Mouse (Mus musculus): ENCODE measurements around the gene Cdc37l1. TPM values are rescaled to one million over a fixed set of nuclear protein-coding genes. Genes with fewer than 3 reads are reported as not detected.

The Cdc37l1 gene
- polyA plus RNA-seq, 1 experiment from 2014 or later, result 42.9 TPM

DNA sequence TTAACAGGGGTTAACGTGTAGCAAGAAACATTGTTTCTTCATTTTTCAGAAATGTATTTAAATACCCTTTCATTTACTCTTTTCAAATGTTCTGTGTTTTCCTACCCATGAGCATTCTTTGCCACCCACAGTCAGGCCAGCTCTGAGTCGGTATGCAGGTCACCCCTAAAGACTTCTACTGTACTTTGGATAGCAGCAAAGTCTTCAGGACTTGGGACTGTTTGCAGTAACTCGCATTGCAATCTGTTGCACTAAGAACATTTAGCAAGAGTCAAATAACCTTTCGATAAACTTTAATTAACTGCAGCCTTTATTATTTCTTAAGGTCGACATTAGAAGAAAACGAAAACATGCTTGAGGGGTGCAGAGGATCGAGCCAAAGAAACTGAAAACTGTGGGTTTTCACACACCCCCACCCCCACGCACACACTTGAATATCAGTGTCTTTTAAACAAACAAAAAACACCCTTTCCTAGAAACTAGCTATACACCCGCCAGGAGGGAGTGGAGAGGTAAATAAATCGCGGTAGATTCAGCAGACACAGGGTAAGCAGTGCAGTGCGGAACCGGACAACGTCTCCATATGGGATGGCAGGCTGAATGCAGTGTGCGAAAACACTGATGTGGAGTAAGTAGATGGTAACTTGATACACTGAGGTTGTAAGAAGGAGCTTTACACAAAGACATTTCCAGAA, 56.0 kb downstream of the Cdc37l1 start:
- no peaks in the 10 kb centered on the region for H3K27me3 ChIP-seq (replicated peaks; ENCODE audit: control insufficient read depth, insufficient read depth, low read length)
- H3K9ac ChIP-seq (ENCODE audit: low read length), result no peak overlapping the region
- peaks cover 18% of the 10 kb centered on the region for H3K4me1 ChIP-seq (replicated peaks; ENCODE audit: control insufficient read depth, insufficient read depth, low read length)
- no peak overlapping the region for H3K27ac ChIP-seq (ENCODE audit: low read depth)
- WGBS, result 34% methylated on average over 15 of the region's 15 CpGs
- H3K4me2 ChIP-seq (ENCODE audit: low read length), result peak overlapping the region; percentile 70
- no peak for DNase-seq (ENCODE audit: low spot score)
- H3K36me3 ChIP-seq (ENCODE audit: control insufficient read depth, insufficient read depth, low read length), result no peaks in the 10 kb centered on the region
- H3K4me3 ChIP-seq (ENCODE audit: low read depth, low read length), result peak overlapping the region; percentile 96
- no peak for ATAC-seq (replicated peaks; ENCODE audit: low FRiP score, low TSS enrichment, low read depth)
- no peaks in the 10 kb centered on the region for H3K9me3 ChIP-seq (ENCODE audit: control insufficient read depth, low read length)

GRCm38 (mm10) chr19:29046961-29047333, 56.8 kb downstream of the Cdc37l1 start:
- Histone ChIP-seq H3K4me3 (ENCODE audit: low read depth, low read length) (peak overlapping the region; percentile 96), H3K4me1 (replicated peaks; ENCODE audit: control insufficient read depth, insufficient read depth, low read length) (peaks cover 18% of the 10 kb centered on the region), H3K27me3 (replicated peaks; ENCODE audit: control insufficient read depth, insufficient read depth, low read length) (no peaks in the 10 kb centered on the region), H3K27ac (ENCODE audit: low read depth) (no peak overlapping the region), H3K4me2 (ENCODE audit: low read length) (peak overlapping the region; percentile 70), H3K36me3 (ENCODE audit: control insufficient read depth, insufficient read depth, low read length) (no peaks in the 10 kb centered on the region), H3K9ac (ENCODE audit: low read length) (peak overlapping the region; percentile 94), H3K9me3 (ENCODE audit: control insufficient read depth, low read length) (no peaks in the 10 kb centered on the region)
- WGBS, result 23% methylated on average over 4 of the region's 4 CpGs
- no peak for ATAC-seq (replicated peaks; ENCODE audit: low FRiP score, low TSS enrichment, low read depth)
- DNase-seq (ENCODE audit: low spot score), result no peak

GRCm38 (mm10) chr19:29047334-29048170, 57.4 kb downstream of the Cdc37l1 start, which contains the start of gene Ak3:
Ak3 (minus strand) TSS chr19:29047961.
- no peaks in the 10 kb centered on the region for H3K9me3 ChIP-seq (ENCODE audit: control insufficient read depth, low read length)
- no peaks in the 10 kb centered on the region for H3K36me3 ChIP-seq (ENCODE audit: control insufficient read depth, insufficient read depth, low read length)
- peak within 1 kb of the TSS; percentile 70 for H3K4me2 ChIP-seq (ENCODE audit: low read length)
- DNase-seq (ENCODE audit: low spot score) (peak; percentile 85), ATAC-seq (replicated peaks; ENCODE audit: low FRiP score, low TSS enrichment, low read depth) (peak; percentile 84)
- H3K4me1 ChIP-seq (replicated peaks; ENCODE audit: control insufficient read depth, insufficient read depth, low read length), result peaks cover 17% of the 10 kb centered on the region
- no peaks in the 10 kb centered on the region for H3K27me3 ChIP-seq (replicated peaks; ENCODE audit: control insufficient read depth, insufficient read depth, low read length)
- peak within 1 kb of the TSS; percentile 94 for H3K9ac ChIP-seq (ENCODE audit: low read length)
- WGBS, result under 1% methylated on average over 63 of the region's 68 CpGs
- peak within 1 kb of the TSS; percentile 66 for H3K27ac ChIP-seq (ENCODE audit: low read depth)
- peak within 1 kb of the TSS; percentile 96 for H3K4me3 ChIP-seq (ENCODE audit: low read depth, low read length)

GRCm38 (mm10) chr19:29049401-29050075, 59.4 kb downstream of the Cdc37l1 start:
- no peak overlapping the region for H3K27ac ChIP-seq (ENCODE audit: low read depth)
- ATAC-seq (replicated peaks; ENCODE audit: low FRiP score, low TSS enrichment, low read depth), result no peak
- H3K4me1 ChIP-seq (replicated peaks; ENCODE audit: control insufficient read depth, insufficient read depth, low read length), result peaks cover 10% of the 10 kb centered on the region

GRCm38 (mm10) chr19:29050186-29050980, 60.2 kb downstream of the Cdc37l1 start:
- H3K4me2 ChIP-seq (ENCODE audit: low read length), result no peak overlapping the region

More at GRCm38 (mm10) chr19:29049401-29050075, 59.4 kb downstream of the Cdc37l1 start:
- Histone ChIP-seq H3K9ac (ENCODE audit: low read length) (no peak overlapping the region), H3K36me3 (ENCODE audit: control insufficient read depth, insufficient read depth, low read length) (no peaks in the 10 kb centered on the region), H3K9me3 (ENCODE audit: control insufficient read depth, low read length) (no peaks in the 10 kb centered on the region), H3K27me3 (replicated peaks; ENCODE audit: control insufficient read depth, insufficient read depth, low read length) (no peaks in the 10 kb centered on the region), H3K4me3 (ENCODE audit: low read depth, low read length) (no peak overlapping the region), H3K4me2 (ENCODE audit: low read length) (no peak overlapping the region)
- WGBS, result 80% methylated on average over 12 of the region's 12 CpGs
- DNase-seq (ENCODE audit: low spot score), result no peak

GRCm38 (mm10) chr19:29052786-29053185, 62.6 kb downstream of the Cdc37l1 start:
- H3K4me1 ChIP-seq (replicated peaks; ENCODE audit: control insufficient read depth, insufficient read depth, low read length), result no peaks in the 10 kb centered on the region
- no peak overlapping the region for H3K27ac ChIP-seq (ENCODE audit: low read depth)
- no peak for DNase-seq (ENCODE audit: low spot score)
- H3K9me3 ChIP-seq (ENCODE audit: control insufficient read depth, low read length), result no peaks in the 10 kb centered on the region
- no peak overlapping the region for H3K4me2 ChIP-seq (ENCODE audit: low read length)
- H3K9ac ChIP-seq (ENCODE audit: low read length), result no peak overlapping the region
- 90% methylated on average over 12 of the region's 12 CpGs for WGBS
- no peak overlapping the region for H3K4me3 ChIP-seq (ENCODE audit: low read depth, low read length)
- no peaks in the 10 kb centered on the region for H3K27me3 ChIP-seq (replicated peaks; ENCODE audit: control insufficient read depth, insufficient read depth, low read length)
- ATAC-seq (replicated peaks; ENCODE audit: low FRiP score, low TSS enrichment, low read depth), result no peak
- H3K36me3 ChIP-seq (ENCODE audit: control insufficient read depth, insufficient read depth, low read length), result no peaks in the 10 kb centered on the region

More at GRCm38 (mm10) chr19:29050186-29050980, 60.2 kb downstream of the Cdc37l1 start:
- DNase-seq (ENCODE audit: low spot score) (no peak), ATAC-seq (replicated peaks; ENCODE audit: low FRiP score, low TSS enrichment, low read depth) (no peak)
- H3K27ac ChIP-seq (ENCODE audit: low read depth), result no peak overlapping the region
- H3K9ac ChIP-seq (ENCODE audit: low read length), result no peak overlapping the region
- H3K36me3 ChIP-seq (ENCODE audit: control insufficient read depth, insufficient read depth, low read length), result no peaks in the 10 kb centered on the region
- no peaks in the 10 kb centered on the region for H3K9me3 ChIP-seq (ENCODE audit: control insufficient read depth, low read length)
- WGBS, result 69% methylated on average over 9 of the region's 9 CpGs
- no peaks in the 10 kb centered on the region for H3K27me3 ChIP-seq (replicated peaks; ENCODE audit: control insufficient read depth, insufficient read depth, low read length)
- H3K4me1 ChIP-seq (replicated peaks; ENCODE audit: control insufficient read depth, insufficient read depth, low read length), result peaks cover 8% of the 10 kb centered on the region; the same call in 1 of the 2 replicates
- no peak overlapping the region for H3K4me3 ChIP-seq (ENCODE audit: low read depth, low read length)

- H3K9ac ChIP-seq (ENCODE audit: low read length), result no peak overlapping the region
- H3K4me3 ChIP-seq (ENCODE audit: low read depth, low read length), result no peak overlapping the region
- H3K27ac ChIP-seq (ENCODE audit: low read depth), result no peak overlapping the region
- H3K4me2 ChIP-seq (ENCODE audit: low read length), result no peak overlapping the region
- no peaks in the 10 kb centered on the region for H3K4me1 ChIP-seq (replicated peaks; ENCODE audit: control insufficient read depth, insufficient read depth, low read length)
- DNase-seq (ENCODE audit: low spot score) (no peak), ATAC-seq (replicated peaks; ENCODE audit: low FRiP score, low TSS enrichment, low read depth) (no peak)
- H3K36me3 ChIP-seq (ENCODE audit: control insufficient read depth, insufficient read depth, low read length), result no peaks in the 10 kb centered on the region
- no peaks in the 10 kb centered on the region for H3K27me3 ChIP-seq (replicated peaks; ENCODE audit: control insufficient read depth, insufficient read depth, low read length)
- WGBS, result 76% methylated on average over 6 of the region's 6 CpGs
- H3K9me3 ChIP-seq (ENCODE audit: control insufficient read depth, low read length), result no peaks in the 10 kb centered on the region
Measured at GRCm38 (mm10) chr19:29054594-29054993, 64.4 kb downstream of the Cdc37l1 start.

DNA sequence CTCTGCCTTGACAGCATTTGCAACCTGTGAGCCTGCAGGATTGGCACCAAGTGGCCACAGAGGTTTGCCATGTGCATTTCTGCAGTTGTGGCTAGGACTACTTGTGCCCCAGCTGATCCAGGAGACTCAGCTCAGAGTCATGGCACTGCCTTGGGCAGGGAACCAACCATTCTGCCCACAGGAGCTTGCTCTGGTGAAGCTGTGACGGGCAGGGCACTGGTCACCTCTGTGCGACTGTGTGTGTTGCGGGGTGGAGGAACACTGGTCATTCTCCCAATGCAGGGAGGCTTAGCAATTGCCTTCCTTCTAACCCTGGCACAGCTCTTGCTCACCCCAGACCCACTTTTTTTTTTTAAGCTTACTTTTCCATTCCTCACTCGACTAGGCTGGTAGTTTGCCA, 65.3 kb downstream of the Cdc37l1 start:
- Histone ChIP-seq H3K4me3 (ENCODE audit: low read depth, low read length) (no peak overlapping the region), H3K9me3 (ENCODE audit: control insufficient read depth, low read length) (no peaks in the 10 kb centered on the region), H3K9ac (ENCODE audit: low read length) (no peak overlapping the region), H3K36me3 (ENCODE audit: control insufficient read depth, insufficient read depth, low read length) (no peaks in the 10 kb centered on the region), H3K27me3 (replicated peaks; ENCODE audit: control insufficient read depth, insufficient read depth, low read length) (no peaks in the 10 kb centered on the region), H3K4me1 (replicated peaks; ENCODE audit: control insufficient read depth, insufficient read depth, low read length) (no peaks in the 10 kb centered on the region), H3K4me2 (ENCODE audit: low read length) (no peak overlapping the region), H3K27ac (ENCODE audit: low read depth) (no peak overlapping the region)
- ATAC-seq (replicated peaks; ENCODE audit: low FRiP score, low TSS enrichment, low read depth) (no peak), DNase-seq (ENCODE audit: low spot score) (no peak)
- WGBS, result 96% methylated on average over 4 of the region's 4 CpGs

Measured in intestine, embryonic 14.5 days (tissue).